Mouse (Mus musculus) left cerebral cortex, adult 8-10 months (tissue): Measurements from ENCODE around the gene Laptm4a. TPM values are rescaled to one million over a fixed set of nuclear protein-coding genes. Genes with fewer than 3 reads are reported as not detected.

Source experiments
- DNase-seq, 2 experiments: peaks; one replicate each; pipeline ENCODE4 v3.0.0; 2022; ENCODE audit warnings: low spot score in 2 of 2
- total RNA-seq, 4 experiments: library from RNA; stranded (reverse); gene quantifications; 2 replicates each; pipeline ENCODE4 v1.2.4; 2022

Laptm4a gene
- total RNA-seq, 4 experiments from 2014 or later, result 184 to 197 (median 194) TPM

DNA sequence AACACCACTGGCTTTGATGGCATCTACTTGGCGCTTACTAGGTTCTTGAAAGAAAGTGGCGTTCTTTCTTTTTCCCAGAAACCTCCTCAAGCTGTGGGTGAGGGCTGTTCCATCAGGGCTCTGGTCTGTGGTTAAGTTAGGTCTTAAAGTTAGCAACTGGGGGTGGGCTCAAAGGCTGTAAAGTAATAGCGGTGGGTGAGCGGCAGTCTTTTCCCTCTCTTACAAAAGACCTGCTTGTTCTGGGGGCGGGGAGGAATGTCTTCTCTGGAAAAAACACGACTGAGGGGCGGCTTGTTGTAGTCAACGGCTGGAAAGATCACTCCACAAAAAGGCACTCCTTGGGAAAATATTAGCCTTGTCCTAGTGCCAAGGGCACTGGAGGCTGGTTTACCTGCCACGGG, 32.7 kb downstream of the Laptm4a start:
- no peak for DNase-seq

DNA sequence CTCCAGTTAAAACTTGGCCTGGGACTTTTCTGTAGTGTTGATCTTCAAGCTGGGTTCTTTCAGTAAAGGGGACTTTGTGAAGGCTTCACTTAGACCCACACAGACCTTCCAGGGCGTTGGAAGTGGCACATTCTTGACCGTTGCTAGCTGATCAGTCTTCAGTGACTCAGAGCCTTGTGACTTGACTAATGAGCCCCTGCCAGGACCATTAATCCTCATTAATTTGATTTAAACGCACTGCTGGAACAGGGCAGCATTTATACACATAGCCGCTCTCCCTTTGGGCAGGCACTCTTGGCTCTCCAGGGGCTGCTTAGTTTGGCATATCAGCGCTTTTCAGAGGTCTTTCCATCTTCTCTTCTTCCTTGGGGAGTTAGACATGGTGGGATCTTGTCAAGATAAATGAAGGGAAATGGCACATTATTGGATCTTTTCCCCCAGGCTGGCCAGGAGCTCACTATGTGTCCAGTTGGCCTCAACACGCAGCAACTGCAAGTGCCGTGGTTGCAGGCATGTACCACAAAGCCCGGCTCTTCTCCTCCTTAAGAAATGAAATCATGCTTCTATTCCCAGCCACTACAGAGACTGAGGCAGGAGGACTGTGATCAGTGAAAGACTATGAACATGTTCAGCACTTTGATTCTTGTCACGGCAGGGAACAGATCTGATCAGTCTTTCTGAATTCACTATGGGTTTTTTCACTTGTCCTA, 40.3 kb downstream of the Laptm4a start:
- DNase-seq, result no peak

DNA sequence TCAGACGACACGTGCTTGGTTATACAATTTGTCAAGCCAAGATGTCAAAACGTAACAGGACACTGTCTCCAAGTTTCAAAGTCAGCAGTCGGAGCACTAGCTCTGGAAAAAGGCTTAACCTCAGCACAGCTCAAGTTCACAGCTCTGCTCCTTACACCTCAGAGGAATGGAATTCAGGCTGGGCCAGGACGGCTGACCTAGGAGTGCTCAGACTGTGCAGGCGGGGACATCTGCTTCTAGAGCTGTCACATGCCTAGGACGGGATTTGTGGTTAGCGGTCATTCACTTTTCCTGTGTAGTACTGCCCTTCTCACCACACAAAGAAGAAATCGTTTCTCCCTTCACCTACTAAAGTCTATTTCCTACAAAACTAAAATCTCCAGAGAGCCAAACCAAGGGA, 48.4 kb downstream of the Laptm4a start:
- DNase-seq, result no peak

DNA sequence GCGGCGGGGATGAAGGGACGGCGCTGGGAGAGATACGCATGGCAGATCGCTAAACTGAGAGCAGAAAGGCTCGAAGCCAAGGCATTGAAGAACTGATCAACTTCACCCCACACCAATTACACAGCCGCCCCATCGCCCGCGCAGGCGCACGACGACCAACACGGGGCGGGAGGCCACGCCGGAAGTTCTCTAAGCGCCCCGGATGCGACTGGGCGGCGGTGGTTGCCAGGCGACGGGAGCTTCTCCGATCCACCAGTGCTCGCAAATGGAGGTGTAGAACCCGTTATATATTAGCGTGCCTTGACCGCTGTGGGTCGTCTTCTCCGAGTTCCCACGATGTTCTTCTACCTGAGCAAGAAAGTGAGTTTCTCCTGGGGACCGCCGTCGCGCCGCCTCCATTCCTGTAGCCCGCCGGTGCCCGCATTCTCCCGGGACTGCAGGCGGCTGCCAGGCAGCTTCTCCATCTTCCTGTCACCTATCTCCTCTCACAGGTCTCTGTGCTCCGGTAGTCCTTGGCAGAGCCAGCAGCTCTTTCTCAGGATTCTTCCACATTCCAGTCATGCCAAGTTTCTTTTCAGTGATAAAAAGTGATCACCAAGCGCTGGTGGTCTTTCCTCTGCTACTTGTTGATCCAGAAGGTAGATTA, 52.5 kb downstream of the Laptm4a start, which contains the start of gene Wdr35:
TSS of gene Wdr35 (plus strand) at position 73 of the 646 bp plus-strand sequence.
- peak; percentile 81 to 89 for DNase-seq

DNA sequence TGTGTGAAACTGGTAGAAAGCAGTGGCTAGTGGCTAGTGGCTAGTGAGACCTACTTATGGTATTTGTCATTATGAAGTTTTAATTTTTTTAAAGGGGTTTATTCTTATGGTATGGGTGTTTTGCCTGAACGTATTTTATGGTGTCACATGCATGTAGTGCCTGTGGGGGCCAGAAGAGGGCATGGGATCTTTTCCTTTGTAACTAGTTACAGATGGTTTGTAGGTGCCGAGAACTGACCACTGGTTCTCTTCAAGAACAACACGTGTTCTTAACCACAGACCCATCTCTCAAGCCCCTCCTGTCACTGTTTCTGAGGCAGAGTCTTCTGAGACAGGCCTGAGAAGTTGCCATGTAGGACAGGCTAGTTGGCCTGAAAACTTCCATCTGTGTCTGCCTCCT, 53.6 kb downstream of the Laptm4a start:
- DNase-seq, result no peak

Other genes starting within 250 kb of the Laptm4a start
- gene Pum2, start 247.5 kb upstream of the Laptm4a start, total RNA-seq, result 100 to 1,000 TPM; 173 to 210 (median 192) TPM
- gene Sdc1, start 150.3 kb upstream of the Laptm4a start, total RNA-seq, result 1 to 10 TPM in 3 of 4 experiments, under 1 TPM in 1; 0.87 to 1.7 (median 1.4) TPM
- gene Matn3, start 26.3 kb downstream of the Laptm4a start, total RNA-seq, result under 1 TPM in 1 of 4 experiments, not detected in 3; 0.14 TPM
- 10 to 100 TPM; 39.5 to 48.2 (median 43.8) TPM for gene Wdr35, start 52.2 kb downstream of the Laptm4a start, total RNA-seq
- gene Ttc32, start 108.3 kb downstream of the Laptm4a start, total RNA-seq, result 1 to 10 TPM; 2.5 to 4.1 (median 3.8) TPM